Comparison of ENCODE assay signal across 8 mouse cellular contexts in the genomic region with DNA sequence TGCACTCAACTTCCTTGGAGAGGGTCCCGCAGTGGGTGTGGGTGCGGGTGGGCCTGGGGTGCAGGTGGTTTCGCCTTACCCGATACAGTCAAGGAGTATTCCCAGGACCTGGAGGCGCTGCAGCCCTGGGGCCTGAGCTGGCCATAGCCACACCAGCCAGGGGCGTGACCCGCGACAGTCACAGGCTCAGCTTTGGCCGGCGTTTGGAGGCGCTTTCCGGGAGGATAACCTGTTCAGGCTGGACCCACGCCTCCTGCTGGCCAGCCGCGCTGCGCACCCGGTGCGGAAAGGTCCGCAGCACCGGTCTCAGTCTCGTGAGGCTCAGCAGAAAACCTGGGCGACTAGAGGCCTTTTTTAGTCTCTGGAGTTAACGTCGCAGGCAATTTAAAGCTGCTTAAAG. TPM values are rescaled to one million over a fixed set of nuclear protein-coding genes. Genes with fewer than 3 reads are reported as not detected.
DNase-seq lines count a peak whose midpoint lies in the region; ATAC-seq lines count a peak whose summit lies in the region.

No protein-coding gene starts in this region.

- 3% methylated on average over 24 of the region's 24 CpGs for WGBS in forebrain, embryonic 16.5 days
- 2% methylated on average over 24 of the region's 24 CpGs for WGBS in limb, embryonic 11.5 days
- whole genome bisulfite sequencing in midbrain, embryonic 12.5 days = 3% methylated on average over 24 of the region's 24 CpGs

- peak overlapping the region; percentile 41; the same call in 1 of the 2 replicates for H3K9ac ChIP-seq in forebrain, embryonic 16.5 days (replicated peaks; ENCODE audit: low read depth, low read length)
- H3K9ac ChIP-seq in limb, embryonic 11.5 days (ENCODE audit: low read length) = peak overlapping the region; percentile 22; the same call in 1 of the 2 replicates
- H3K9ac ChIP-seq in midbrain, embryonic 12.5 days (replicated peaks) = 0 out of 2 replicates have a peak overlapping the region, but pooled peaks have one; percentile 12

- peak; percentile 51; the same call in 1 of the 2 replicates for ATAC-seq in forebrain, embryonic 16.5 days
- peak; percentile 60 to 69 for ATAC-seq in hematopoietic stem cell, adult 5-6 weeks (replicated peaks in 1 of 2; ENCODE audit: insufficient read depth in 1 of 2, low FRiP score in 2 of 2, low TSS enrichment in 1 of 2, low read depth in 1 of 2, poor library complexity in 2 of 2, severe bottlenecking in 2 of 2)
- ATAC-seq in limb, embryonic 11.5 days (ENCODE audit: insufficient number of reproducible peaks, low FRiP score, low TSS enrichment, low read depth) = peak; percentile 46; the same call in 1 of the 2 replicates
- ATAC-seq in midbrain, embryonic 12.5 days (ENCODE audit: low FRiP score, low read depth) = peak; percentile 70

- peaks cover 8% of the 10 kb centered on the region for H3K4me1 ChIP-seq in forebrain, embryonic 16.5 days (replicated peaks; ENCODE audit: control insufficient read depth, insufficient read depth, low read length)
- H3K4me1 ChIP-seq in limb, embryonic 11.5 days (ENCODE audit: control insufficient read depth, insufficient read depth, low read length) = 0 out of 2 replicates have a peak, but pooled peaks cover 4% of the 10 kb centered on the region
- peaks cover 11% of the 10 kb centered on the region; the same call in 1 of the 2 replicates for H3K4me1 ChIP-seq in midbrain, embryonic 12.5 days

- H3K9me3 ChIP-seq in forebrain, embryonic 16.5 days (ENCODE audit: control insufficient read depth, low read length) = no peaks in the 10 kb centered on the region
- H3K9me3 ChIP-seq in limb, embryonic 11.5 days (ENCODE audit: control insufficient read depth, low read length) = no peaks in the 10 kb centered on the region
- no peaks in the 10 kb centered on the region for H3K9me3 ChIP-seq in midbrain, embryonic 12.5 days

- no peak overlapping the region for H3K27ac ChIP-seq in forebrain, embryonic 16.5 days (ENCODE audit: low read length)
- no peak overlapping the region for H3K27ac ChIP-seq in limb, embryonic 11.5 days (replicated peaks; ENCODE audit: low read depth, low read length)
- no peak overlapping the region for H3K27ac ChIP-seq in midbrain, embryonic 12.5 days (replicated peaks)

- no peaks in the 10 kb centered on the region for H3K27me3 ChIP-seq in forebrain, embryonic 16.5 days (replicated peaks; ENCODE audit: control insufficient read depth, insufficient read depth, low read length)
- H3K27me3 ChIP-seq in limb, embryonic 11.5 days (ENCODE audit: control insufficient read depth, insufficient read depth, low read length) = 0 out of 2 replicates have a peak, but pooled peaks cover 2% of the 10 kb centered on the region
- peaks cover 24% of the 10 kb centered on the region for H3K27me3 ChIP-seq in midbrain, embryonic 12.5 days

- no peaks in the 10 kb centered on the region for H3K36me3 ChIP-seq in forebrain, embryonic 16.5 days (ENCODE audit: control insufficient read depth, insufficient read depth)
- H3K36me3 ChIP-seq in limb, embryonic 11.5 days (ENCODE audit: control insufficient read depth, insufficient read depth, low read length) = no peaks in the 10 kb centered on the region
- no peaks in the 10 kb centered on the region for H3K36me3 ChIP-seq in midbrain, embryonic 12.5 days

- peak; percentile 33 for DNase-seq in ES-CJ7 (ENCODE audit: low read depth, low spot score)
- peak; percentile 65 to 74 for DNase-seq in adrenal gland, postnatal 36 days
- peak; percentile 79 for DNase-seq in limb, embryonic 11.5 days (ENCODE audit: low spot score)
- peak; percentile 15 for DNase-seq in urinary bladder, postnatal 10 days (ENCODE audit: low spot score)
- no peak for DNase-seq in layer of hippocampus, postnatal 36 days

- peak overlapping the region; percentile 48 for H3K4me2 ChIP-seq in forebrain, embryonic 16.5 days (ENCODE audit: low read length)
- peak overlapping the region; percentile 47 for H3K4me2 ChIP-seq in limb, embryonic 11.5 days (ENCODE audit: low read depth, severe bottlenecking)
- H3K4me2 ChIP-seq in midbrain, embryonic 12.5 days (replicated peaks) = peak overlapping the region; percentile 49

- H3K4me3 ChIP-seq in forebrain, embryonic 16.5 days (replicated peaks; ENCODE audit: low read length) = peak overlapping the region; percentile 18; the same call in 1 of the 2 replicates
- 0 out of 2 replicates have a peak overlapping the region, but pooled peaks have one; percentile 5 for H3K4me3 ChIP-seq in limb, embryonic 11.5 days (ENCODE audit: low read depth, low read length)
- peak overlapping the region; percentile 26 for H3K4me3 ChIP-seq in midbrain, embryonic 12.5 days

RNA-seq across cellular contexts. Expression of gene Fgg, which starts 12.2 kb away (rescaled TPM):
- 1 to 10 TPM in 1 of 2 experiments, not detected in 1; 3.2 TPM for total RNA-seq in adrenal gland, postnatal 36 days (2021)
- polyA plus RNA-seq in forebrain, embryonic 16.5 days (2015; fragmentation: Nextera tagmentation; extraction: Ambion mirVana) = 0.11 TPM in 1 of 2 replicates, not detected in the other
- total RNA-seq in hematopoietic stem cell, adult 5-6 weeks (2017) = not detected in 2 replicates
- 0.11 TPM in 2 replicates for polyA plus RNA-seq in limb, embryonic 11.5 days (2014; fragmentation: Nextera tagmentation; extraction: Ambion mirVana)
- 0.43 TPM in 1 of 2 replicates, not detected in the other for polyA plus RNA-seq in midbrain, embryonic 12.5 days (2016; fragmentation: Nextera tagmentation; extraction: Ambion mirVana)
- total RNA-seq in layer of hippocampus, postnatal 36 days (2021) = not detected

RNA-seq across cellular contexts. Expression of gene Fga, which starts 30.5 kb away (rescaled TPM):
- 1 to 10 TPM in 1 of 2 experiments, not detected in 1; 3.8 TPM for total RNA-seq in adrenal gland, postnatal 36 days (2021)
- polyA plus RNA-seq in forebrain, embryonic 16.5 days (2015; fragmentation: Nextera tagmentation; extraction: Ambion mirVana) = 0.10 TPM in 1 of 2 replicates, not detected in the other
- not detected in 2 replicates for total RNA-seq in hematopoietic stem cell, adult 5-6 weeks (2017)
- polyA plus RNA-seq in limb, embryonic 11.5 days (2014; fragmentation: Nextera tagmentation; extraction: Ambion mirVana) = not detected in 2 replicates
- 0.58 TPM in 1 of 2 replicates, not detected in the other for polyA plus RNA-seq in midbrain, embryonic 12.5 days (2016; fragmentation: Nextera tagmentation; extraction: Ambion mirVana)
- total RNA-seq in layer of hippocampus, postnatal 36 days (2021) = not detected

RNA-seq across cellular contexts. Expression of gene Fgb, which starts 54.3 kb away (rescaled TPM):
- total RNA-seq in adrenal gland, postnatal 36 days (2021) = 1 to 10 TPM in 1 of 2 experiments, not detected in 1; 1.1 TPM
- polyA plus RNA-seq in forebrain, embryonic 16.5 days (2015; fragmentation: Nextera tagmentation; extraction: Ambion mirVana) = 0.09 TPM in 1 of 2 replicates, not detected in the other
- total RNA-seq in hematopoietic stem cell, adult 5-6 weeks (2017) = not detected in 2 replicates
- polyA plus RNA-seq in limb, embryonic 11.5 days (2014; fragmentation: Nextera tagmentation; extraction: Ambion mirVana) = 0.11 and 0.20 TPM in 2 replicates
- 0.17 TPM in 1 of 2 replicates, not detected in the other for polyA plus RNA-seq in midbrain, embryonic 12.5 days (2016; fragmentation: Nextera tagmentation; extraction: Ambion mirVana)
- total RNA-seq in layer of hippocampus, postnatal 36 days (2021) = not detected

RNA-seq across cellular contexts. Expression of gene Plrg1, which starts 60.0 kb away (rescaled TPM):
- 10 to 100 TPM; 47.4 to 51.3 TPM for total RNA-seq in adrenal gland, postnatal 36 days (2021)
- 112 and 123 TPM in 2 replicates for polyA plus RNA-seq in forebrain, embryonic 16.5 days (2015; fragmentation: Nextera tagmentation; extraction: Ambion mirVana)
- 76.7 and 87.0 TPM in 2 replicates for total RNA-seq in hematopoietic stem cell, adult 5-6 weeks (2017)
- 140 TPM in 2 replicates for polyA plus RNA-seq in limb, embryonic 11.5 days (2014; fragmentation: Nextera tagmentation; extraction: Ambion mirVana)
- 112 and 115 TPM in 2 replicates for polyA plus RNA-seq in midbrain, embryonic 12.5 days (2016; fragmentation: Nextera tagmentation; extraction: Ambion mirVana)
- 10 to 100 TPM; 47.2 to 50.8 TPM for total RNA-seq in layer of hippocampus, postnatal 36 days (2021)

Comparison
In these comparisons a context has a peak if more than half of its experiments do, and no peak if none do; other contexts are left out.
1. DNase-seq: peak in ES-CJ7 (single experiment), adrenal gland, postnatal 36 days (2 of 2), limb, embryonic 11.5 days (single experiment) and urinary bladder, postnatal 10 days (single experiment); none in layer of hippocampus, postnatal 36 days (0 of 2).
2. Peak in every context shown above with its lines, with median percentiles within 50 percentile points of each other: ATAC-seq, H3K4me2 ChIP-seq, H3K4me3 ChIP-seq and H3K9ac ChIP-seq.